Mouse (Mus musculus): ENCODE results near the gene Lamtor2.

The Lamtor2 gene

GRCm38 (mm10) chr3:88526157-88527131 lies 26.4 kb downstream of the Lamtor2 start:
- DNase-seq (ENCODE audit: low spot score in 2 of 2): peak; percentile 87 to 88

DNA sequence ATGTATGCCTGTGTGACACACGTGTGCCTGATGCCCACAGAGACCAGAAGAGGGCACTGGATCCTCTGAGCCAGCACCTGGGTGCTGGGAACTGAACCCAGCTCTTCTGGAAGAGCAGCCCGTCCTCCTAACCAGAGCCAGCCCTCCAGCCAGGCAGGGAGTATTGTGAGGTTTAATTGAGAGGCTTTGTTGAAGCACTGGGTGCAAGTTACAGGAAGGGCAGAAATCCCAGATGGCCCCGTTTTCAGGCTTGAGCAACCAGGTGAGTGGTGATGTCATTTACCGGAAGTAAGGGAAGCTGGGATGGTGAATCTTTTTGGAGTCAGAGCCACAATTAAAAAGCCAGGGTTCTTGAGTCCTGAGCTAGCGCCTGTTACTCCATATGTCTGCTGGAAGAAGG lies 27.9 kb downstream of the Lamtor2 start:
- DNase-seq (ENCODE audit: low spot score in 2 of 2): no peak

DNA sequence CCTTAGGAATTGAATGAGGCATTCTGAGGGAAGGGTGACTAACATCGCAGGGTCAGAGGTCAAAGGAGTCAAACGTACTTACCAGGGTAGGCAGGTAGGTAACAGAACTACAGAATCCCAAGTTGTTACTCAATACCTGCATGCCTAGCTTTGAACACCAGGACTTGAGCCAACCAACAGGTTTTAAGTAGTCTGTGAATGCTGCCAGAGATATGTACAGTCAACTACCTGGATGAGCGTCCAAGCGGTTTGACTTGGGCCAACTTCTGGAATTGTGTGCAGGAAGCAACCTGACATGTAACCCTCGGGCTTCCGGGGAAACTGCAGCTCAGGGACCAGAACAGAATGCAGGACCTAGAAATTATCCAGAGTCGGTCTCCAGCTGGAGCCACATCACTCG lies 29.8 kb downstream of the Lamtor2 start:
- no peak for DNase-seq (ENCODE audit: low spot score in 2 of 2)

DNA sequence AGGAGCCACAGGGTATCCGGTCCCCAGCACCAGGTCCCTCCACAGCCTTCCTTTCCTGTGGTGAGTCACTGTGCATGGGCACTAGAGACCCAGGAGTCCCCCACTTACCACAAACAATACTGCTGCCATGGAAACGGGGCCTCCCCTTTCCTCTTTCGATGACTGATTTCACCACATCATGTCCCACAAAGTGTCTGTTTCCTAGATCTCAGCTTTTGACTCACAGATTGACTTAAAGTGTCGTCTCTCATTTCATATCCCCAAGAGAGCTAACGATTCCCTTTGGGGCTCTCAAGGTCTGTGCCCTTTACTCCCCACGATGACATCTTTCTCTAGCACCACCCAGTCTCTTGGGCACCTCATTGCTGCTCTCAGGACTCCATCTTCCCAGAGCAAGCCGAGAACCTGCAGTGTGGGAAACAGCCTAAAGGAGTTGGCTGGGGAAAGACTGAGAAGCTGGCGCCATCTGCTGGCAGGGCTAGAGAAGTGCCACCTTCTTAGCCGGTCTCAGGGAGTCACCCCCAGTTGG lies 31.0 kb downstream of the Lamtor2 start:
- DNase-seq (ENCODE audit: low spot score in 2 of 2): peak in 1 of 2 experiments; percentile 72

GRCm38 (mm10) chr3:88521156-88521555 lies 31.7 kb downstream of the Lamtor2 start:
- DNase-seq (ENCODE audit: low spot score in 2 of 2): no peak

DNA sequence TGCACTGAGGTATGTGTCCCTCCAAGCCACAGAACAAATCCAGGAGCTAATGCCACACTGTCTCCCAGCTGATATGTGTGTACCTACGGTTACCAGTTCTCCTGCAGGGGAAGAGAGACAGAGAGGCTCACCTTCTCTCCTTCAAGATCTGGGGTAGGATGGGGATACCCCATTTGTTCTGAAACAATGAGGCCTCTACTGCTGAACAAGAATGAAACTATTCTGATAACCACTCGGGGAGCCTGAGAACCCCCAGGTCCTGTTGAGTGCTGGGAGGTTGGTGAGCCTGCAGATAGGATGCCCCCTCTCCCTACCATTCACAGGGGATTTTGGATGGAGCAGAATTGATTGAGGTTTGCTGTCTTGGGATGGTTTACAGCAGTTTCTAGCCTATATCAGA lies 32.8 kb downstream of the Lamtor2 start:
- DNase-seq (ENCODE audit: low spot score in 2 of 2): no peak

DNA sequence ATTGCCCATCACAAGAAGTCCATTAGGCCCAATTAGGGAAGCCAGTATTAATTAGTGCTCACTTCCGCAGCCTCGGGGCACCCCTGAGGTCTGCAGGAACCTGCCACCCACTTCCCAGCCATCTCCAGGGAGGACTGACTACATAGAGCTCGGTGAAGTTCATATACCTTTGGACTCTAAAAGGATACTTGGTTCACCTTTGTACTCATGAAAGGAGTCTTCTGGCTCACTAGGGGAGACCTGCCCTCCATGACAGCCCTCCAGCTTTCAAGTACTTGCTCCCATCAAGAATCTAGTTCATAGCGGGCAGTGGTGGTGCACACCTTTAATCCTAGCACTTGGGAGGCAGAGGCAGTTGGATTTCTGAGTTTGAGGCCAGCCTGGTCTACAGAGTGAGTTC lies 34.5 kb downstream of the Lamtor2 start:
- no peak for DNase-seq (ENCODE audit: low spot score in 2 of 2)

GRCm38 (mm10) chr3:88516407-88516806 lies 36.5 kb downstream of the Lamtor2 start:
- DNase-seq (ENCODE audit: low spot score in 2 of 2): no peak

DNA sequence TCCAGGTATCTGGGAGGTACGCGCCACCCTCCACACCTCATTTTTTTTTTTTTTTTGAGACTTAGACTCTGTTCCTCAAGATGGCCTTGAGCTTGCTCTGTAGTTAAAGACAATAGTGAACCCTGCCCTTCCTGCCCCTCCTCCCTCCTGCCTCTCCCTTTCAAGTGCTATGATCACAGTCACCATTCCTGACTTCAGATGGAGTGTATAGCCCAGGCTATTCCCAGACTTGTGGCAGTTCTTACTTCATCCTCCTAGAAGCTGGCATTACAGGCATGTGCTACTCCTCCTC lies 37.8 kb downstream of the Lamtor2 start:
- DNase-seq (ENCODE audit: low spot score in 2 of 2): no peak

DNA sequence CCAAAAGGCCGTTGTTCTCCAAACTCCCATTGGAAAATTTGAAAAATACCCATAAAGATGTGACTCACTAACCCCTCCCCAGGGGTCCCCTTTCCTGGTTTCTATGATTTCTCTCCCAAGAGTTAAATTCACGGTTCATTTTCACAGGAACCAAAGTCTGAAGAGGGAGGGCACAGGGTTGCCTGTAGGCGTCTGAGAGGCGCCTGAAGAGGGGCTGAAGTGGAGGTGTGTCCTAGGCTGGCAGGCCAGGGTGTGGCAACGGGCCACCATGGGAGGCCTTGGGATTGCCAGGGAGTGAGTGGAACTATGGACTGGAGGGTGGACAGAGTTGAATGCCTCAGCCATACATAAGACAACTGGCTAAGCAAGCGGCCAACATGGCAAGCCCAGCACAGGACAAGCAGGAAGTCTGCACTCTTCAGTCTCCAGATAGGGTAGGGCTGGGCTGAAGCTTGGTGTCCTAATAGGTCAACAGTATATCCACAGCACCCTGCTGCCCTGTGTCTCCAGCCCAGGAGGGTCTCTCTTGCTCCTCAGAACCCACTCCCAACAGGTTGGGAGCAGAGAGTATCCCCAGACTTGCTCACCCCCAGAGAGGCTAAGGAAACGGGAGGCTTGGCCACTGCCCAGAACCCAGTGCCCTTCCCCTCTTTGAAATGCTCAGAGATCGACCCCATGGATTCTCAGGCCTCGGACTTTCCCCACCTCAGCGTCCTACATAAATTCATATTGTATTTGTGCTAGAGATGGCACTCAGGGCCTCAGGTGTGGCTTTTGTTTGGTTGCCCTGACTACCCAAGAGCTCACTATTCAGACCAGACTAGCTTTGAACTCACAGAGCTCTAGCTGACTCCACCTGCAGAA lies 38.4 kb downstream of the Lamtor2 start:
- no peak for DNase-seq (ENCODE audit: low spot score in 2 of 2)

- DNase-seq (ENCODE audit: low spot score in 2 of 2): no peak
Observed at GRCm38 (mm10) chr3:88513546-88514115, 39.2 kb downstream of the Lamtor2 start.

GRCm38 (mm10) chr3:88512896-88513545 lies 39.9 kb downstream of the Lamtor2 start:
- DNase-seq (ENCODE audit: low spot score in 2 of 2): no peak

- DNase-seq (ENCODE audit: low spot score in 2 of 2): no peak
Observed at GRCm38 (mm10) chr3:88512141-88512895, 40.6 kb downstream of the Lamtor2 start.

GRCm38 (mm10) chr3:88511559-88511958 lies 41.3 kb downstream of the Lamtor2 start:
- DNase-seq (ENCODE audit: low spot score in 2 of 2): no peak

- DNase-seq (ENCODE audit: low spot score in 2 of 2): no peak
Observed at GRCm38 (mm10) chr3:88510421-88511289, 42.2 kb downstream of the Lamtor2 start.

DNA sequence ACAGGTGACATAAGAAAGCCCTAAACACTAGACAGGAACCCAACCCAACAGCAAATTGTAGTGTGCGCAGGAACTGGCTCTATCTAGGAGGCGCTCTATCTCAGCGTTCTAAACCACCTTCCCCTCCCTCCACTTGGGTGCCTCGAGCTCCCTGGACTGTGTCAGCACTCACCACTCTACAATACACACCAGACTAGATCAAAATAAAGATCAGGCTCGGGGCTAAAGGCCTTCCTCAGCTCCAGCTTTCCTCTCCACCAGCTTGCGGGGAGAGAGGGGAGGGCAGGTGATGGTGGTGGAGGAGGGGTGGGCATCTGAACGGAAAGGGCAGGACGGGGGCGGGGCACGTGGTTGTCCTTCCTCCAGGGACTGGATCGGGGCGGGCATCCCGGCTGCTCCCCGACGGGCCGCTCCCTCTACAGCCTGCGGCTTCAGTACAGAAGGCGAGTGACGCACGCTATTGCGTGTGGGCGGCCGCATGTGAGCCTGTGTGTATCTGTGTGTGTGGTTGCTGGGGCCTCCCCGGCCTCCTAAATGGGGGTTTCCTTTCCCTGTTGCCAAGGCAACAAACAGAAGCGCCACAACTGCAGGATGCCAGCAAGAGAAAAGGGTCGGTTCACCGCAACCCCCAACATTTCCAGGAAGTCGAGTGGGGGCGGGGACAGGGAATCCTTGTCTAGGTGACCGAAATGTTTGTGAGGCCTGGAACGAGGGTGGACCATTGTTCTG lies 43.0 kb downstream of the Lamtor2 start, which contains the start of gene Lmna:
Gene Lmna, minus strand, starts transcription at position 265 of the 729 bp plus-strand sequence.
- peak; percentile 95 to 97 for DNase-seq (ENCODE audit: low spot score in 2 of 2)

DNA sequence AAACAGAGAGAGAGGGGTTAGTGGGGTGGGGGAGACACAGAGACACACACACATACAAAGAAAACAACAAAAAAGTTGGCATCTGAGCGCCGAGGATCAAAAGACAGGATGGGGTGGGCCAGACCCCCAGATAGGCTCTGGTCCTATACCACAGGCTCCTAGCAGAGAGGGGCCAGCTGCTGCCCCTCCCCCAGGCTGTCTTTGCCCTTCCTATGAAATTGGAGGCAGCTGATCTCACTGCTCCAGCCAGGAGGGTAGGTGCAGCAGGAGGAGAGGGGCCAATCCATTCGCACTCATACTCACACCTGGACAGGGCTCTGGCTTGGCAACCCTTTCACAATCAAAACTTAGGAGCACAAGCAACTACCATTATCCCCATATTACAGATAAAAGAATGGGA lies 43.6 kb downstream of the Lamtor2 start:
- DNase-seq (ENCODE audit: low spot score in 2 of 2): no peak

DNA sequence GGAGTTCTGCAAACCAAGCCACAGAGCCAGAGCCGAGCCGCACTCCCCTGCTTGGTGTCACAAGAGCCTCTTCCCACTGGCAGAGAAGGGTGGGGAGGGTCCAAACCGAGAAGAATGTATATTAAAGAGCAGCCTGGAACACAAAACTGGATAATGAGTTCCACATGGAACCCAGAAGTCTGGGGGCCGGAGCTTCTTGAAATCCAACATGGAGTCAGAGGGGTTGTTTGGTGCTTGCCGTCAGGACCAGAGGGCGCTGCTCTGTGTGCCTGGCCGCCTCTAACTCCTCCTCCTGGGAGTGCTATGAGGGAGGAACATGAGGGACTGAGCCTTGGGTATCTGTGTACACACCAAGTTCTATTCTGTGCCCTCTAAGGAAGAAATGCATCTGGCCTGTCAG lies 47.1 kb downstream of the Lamtor2 start:
- no peak for DNase-seq (ENCODE audit: low spot score in 2 of 2)

DNA sequence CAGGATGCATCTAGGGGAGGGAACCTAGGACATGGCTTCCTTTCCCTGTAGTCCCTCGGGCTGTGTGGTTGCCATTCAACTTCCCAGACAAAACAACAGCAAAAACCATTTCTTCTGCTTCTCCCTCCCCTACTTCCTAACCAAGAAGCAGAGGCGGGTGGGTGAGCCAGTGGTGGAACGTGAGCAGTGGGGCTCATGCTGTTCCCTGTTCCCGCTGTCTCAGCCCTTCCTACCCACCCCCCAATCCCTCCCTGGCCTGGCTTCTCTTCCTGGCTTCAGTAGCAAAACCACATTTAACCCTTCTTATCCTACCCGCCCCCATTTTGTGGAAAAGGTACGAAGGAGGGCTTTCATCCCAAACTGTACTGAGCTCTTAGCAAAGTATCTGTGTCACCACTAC lies 47.8 kb downstream of the Lamtor2 start:
- DNase-seq (ENCODE audit: low spot score in 2 of 2): no peak

Data from right cerebral cortex, postnatal 10 days (tissue).